Mouse (Mus musculus): ENCODE results near the gene Card11. TPM values are rescaled to one million over a fixed set of nuclear protein-coding genes. Genes with fewer than 3 reads are reported as not detected.

The Card11 gene
- polyA plus RNA-seq, 1 experiment from 2014 or later: 0.07 TPM

DNA sequence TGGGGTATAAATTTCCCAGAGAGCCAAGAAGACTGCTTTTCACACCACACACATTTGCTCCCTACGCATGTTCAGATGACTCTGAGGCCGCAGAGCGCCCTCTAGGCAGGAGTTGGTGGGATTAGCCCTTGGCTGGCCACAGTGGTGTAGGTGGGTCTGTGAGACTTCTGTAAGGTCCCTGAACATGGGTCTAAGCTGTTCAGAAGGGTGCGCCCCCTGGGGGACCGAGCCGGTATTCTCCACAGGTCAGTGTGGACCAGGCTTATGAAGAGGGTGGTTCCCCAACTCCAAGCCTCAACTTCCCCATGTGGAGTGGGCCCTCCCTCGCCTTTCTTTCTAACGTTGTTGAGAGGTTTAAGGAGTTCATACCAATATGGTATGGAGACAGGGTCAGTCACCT lies 110.8 kb downstream of the Card11 start:
- 41% methylated on average over 8 of the region's 8 CpGs for WGBS
- no peak for ATAC-seq
- no peak overlapping the region for H3K27ac ChIP-seq

DNA sequence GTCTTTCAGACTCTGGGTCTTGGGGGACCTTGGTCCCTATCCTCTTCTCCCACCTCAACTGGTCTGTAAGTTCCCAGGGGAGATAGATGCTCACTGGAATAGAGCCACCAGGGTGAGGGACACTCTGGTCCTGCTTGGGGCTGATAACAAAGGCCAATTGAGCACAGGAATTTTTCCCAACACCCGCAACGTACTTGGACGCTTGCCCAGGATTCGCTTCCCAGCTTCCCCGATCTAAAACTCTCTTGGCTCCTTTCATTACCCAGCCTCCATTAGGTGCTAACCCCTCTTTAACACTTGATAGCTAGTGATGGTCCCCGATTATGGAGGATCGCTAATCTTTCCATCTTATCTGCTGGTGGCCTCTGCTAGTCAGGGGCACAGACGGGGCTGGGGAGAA lies 112.5 kb downstream of the Card11 start:
- no peak overlapping the region for H3K4me3 ChIP-seq (replicated peaks)
- 85% methylated on average over 8 of the region's 8 CpGs for WGBS
- H3K4me1 ChIP-seq (replicated peaks): 0 out of 2 replicates have a peak, but pooled peaks cover 10% of the 10 kb centered on the region
- no peaks in the 10 kb centered on the region for H3K9me3 ChIP-seq
- H3K27me3 ChIP-seq: no peaks in the 10 kb centered on the region
- no peak overlapping the region for H3K27ac ChIP-seq
- no peak overlapping the region for H3K9ac ChIP-seq (replicated peaks)
- no peak for ATAC-seq
- H3K36me3 ChIP-seq: no peaks in the 10 kb centered on the region
- no peak overlapping the region for H3K4me2 ChIP-seq (replicated peaks)

More for the DNA sequence above, 110.8 kb downstream of the Card11 start:
- Histone ChIP-seq H3K9ac (replicated peaks) (no peak overlapping the region), H3K9me3 (no peaks in the 10 kb centered on the region), H3K36me3 (no peaks in the 10 kb centered on the region), H3K4me2 (replicated peaks) (no peak overlapping the region), H3K27me3 (no peaks in the 10 kb centered on the region), H3K4me1 (replicated peaks) (0 out of 2 replicates have a peak, but pooled peaks cover 10% of the 10 kb centered on the region), H3K4me3 (replicated peaks) (no peak overlapping the region)

DNA sequence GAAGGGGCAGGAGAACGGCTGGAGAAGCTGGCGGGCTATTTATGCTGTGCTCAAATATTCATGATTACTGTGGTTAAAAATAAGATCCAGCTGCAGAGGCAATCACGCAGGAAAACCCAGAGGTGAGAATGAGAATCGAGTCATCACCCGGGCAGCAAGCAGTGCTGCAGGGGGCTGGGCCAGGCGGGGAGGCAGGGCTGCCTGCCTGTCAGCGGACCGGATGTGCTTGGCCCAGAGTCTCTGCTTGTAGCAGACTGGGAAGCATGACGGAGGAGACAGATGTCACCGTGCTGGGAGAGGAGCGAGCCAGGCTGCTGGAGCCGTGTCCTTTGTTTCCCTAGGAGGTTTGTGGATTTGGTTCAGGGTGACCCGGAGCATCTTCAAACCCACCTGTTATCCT lies 115.4 kb downstream of the Card11 start:
- no peak for ATAC-seq
- Histone ChIP-seq H3K4me1 (replicated peaks) (0 out of 2 replicates have a peak, but pooled peaks cover 3% of the 10 kb centered on the region), H3K4me2 (replicated peaks) (no peak overlapping the region), H3K4me3 (replicated peaks) (no peak overlapping the region), H3K27me3 (no peaks in the 10 kb centered on the region), H3K9ac (replicated peaks) (no peak overlapping the region), H3K36me3 (no peaks in the 10 kb centered on the region), H3K9me3 (no peaks in the 10 kb centered on the region), H3K27ac (no peak overlapping the region)
- 68% methylated on average over 13 of the region's 13 CpGs for WGBS

GRCm38 (mm10) chr5:140882391-140882790 lies 118.0 kb downstream of the Card11 start:
- WGBS: 80% methylated on average over 4 of the region's 4 CpGs
- Histone ChIP-seq H3K4me2 (replicated peaks) (no peak overlapping the region), H3K9me3 (no peaks in the 10 kb centered on the region), H3K9ac (replicated peaks) (no peak overlapping the region), H3K36me3 (no peaks in the 10 kb centered on the region), H3K27me3 (no peaks in the 10 kb centered on the region), H3K27ac (no peak overlapping the region), H3K4me3 (replicated peaks) (no peak overlapping the region), H3K4me1 (replicated peaks) (no peaks in the 10 kb centered on the region)
- no peak for ATAC-seq

- Histone ChIP-seq H3K4me2 (replicated peaks) (no peak overlapping the region), H3K36me3 (no peaks in the 10 kb centered on the region), H3K9me3 (no peaks in the 10 kb centered on the region), H3K4me1 (replicated peaks) (no peaks in the 10 kb centered on the region), H3K9ac (replicated peaks) (no peak overlapping the region), H3K27me3 (no peaks in the 10 kb centered on the region), H3K4me3 (replicated peaks) (no peak overlapping the region), H3K27ac (no peak overlapping the region)
- ATAC-seq: no peak
- WGBS: 62% methylated on average over 10 of the region's 10 CpGs
Measured at GRCm38 (mm10) chr5:140880151-140880550, 120.2 kb downstream of the Card11 start.

DNA sequence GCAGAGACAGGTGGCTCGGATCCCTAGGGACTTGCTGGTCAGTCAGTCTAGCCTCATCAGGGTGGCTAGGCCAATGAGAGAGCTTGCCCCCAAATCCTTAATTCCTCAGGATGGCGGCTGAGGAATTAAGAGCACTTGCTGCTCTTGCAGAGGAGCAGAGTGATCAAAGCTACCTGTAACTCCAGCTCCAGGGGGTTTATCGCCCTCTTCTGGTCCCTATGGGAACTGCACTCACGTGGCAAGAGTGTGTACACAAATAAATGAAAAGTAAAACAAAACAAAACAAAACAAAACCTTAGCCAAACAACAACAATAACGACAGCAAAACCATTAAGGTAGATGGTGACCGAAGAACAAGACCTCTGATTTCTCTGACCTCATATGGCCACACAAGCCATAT lies 121.7 kb downstream of the Card11 start:
- H3K9ac ChIP-seq (replicated peaks): no peak overlapping the region
- no peaks in the 10 kb centered on the region for H3K27me3 ChIP-seq
- H3K36me3 ChIP-seq: no peaks in the 10 kb centered on the region
- WGBS: 66% methylated on average over 6 of the region's 6 CpGs
- H3K4me2 ChIP-seq (replicated peaks): no peak overlapping the region
- H3K4me3 ChIP-seq (replicated peaks): no peak overlapping the region
- H3K4me1 ChIP-seq (replicated peaks): no peaks in the 10 kb centered on the region
- no peaks in the 10 kb centered on the region for H3K9me3 ChIP-seq
- H3K27ac ChIP-seq: no peak overlapping the region
- ATAC-seq: no peak

GRCm38 (mm10) chr5:140873736-140874307 lies 126.6 kb downstream of the Card11 start:
- Histone ChIP-seq H3K4me2 (replicated peaks) (no peak overlapping the region), H3K36me3 (no peaks in the 10 kb centered on the region), H3K4me3 (replicated peaks) (no peak overlapping the region), H3K27me3 (no peaks in the 10 kb centered on the region; the same call in 1 of the 2 replicates), H3K9me3 (no peaks in the 10 kb centered on the region), H3K27ac (no peak overlapping the region), H3K9ac (replicated peaks) (no peak overlapping the region), H3K4me1 (replicated peaks) (peaks cover 13% of the 10 kb centered on the region)
- 86% methylated on average over 6 of the region's 6 CpGs for WGBS
- no peak for ATAC-seq

DNA sequence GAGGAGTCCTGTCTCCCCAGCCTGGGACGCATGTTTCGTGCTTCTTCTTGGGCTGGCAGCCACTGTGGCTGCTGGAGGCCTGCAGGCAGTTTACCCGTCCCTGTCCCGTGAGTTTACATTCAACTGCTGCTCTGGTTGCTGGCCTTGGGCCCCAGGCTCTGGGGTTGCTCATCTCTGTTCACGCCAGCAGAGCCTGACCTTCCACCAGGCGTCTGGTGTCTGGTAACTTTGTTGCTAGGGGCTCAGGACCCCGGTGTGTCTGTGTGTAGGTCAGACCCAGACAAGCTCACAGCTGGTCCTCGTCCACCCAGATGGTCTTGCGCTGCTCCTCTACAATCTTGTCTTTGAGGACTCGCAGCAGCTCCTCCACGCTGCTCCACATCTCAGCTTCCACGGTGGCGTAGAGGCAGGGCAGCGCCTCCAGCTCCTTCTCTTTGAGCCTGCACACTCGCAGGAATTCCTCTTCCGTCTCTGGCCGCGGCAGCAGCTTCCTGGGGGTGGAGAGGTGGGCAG lies 127.3 kb downstream of the Card11 start:
- Histone ChIP-seq H3K9me3 (no peaks in the 10 kb centered on the region), H3K4me1 (replicated peaks) (peaks cover 13% of the 10 kb centered on the region), H3K4me2 (replicated peaks) (0 out of 2 replicates have a peak overlapping the region, but pooled peaks have one; percentile 15), H3K4me3 (replicated peaks) (no peak overlapping the region), H3K9ac (replicated peaks) (no peak overlapping the region), H3K36me3 (no peaks in the 10 kb centered on the region), H3K27me3 (no peaks in the 10 kb centered on the region; the same call in 1 of the 2 replicates), H3K27ac (no peak overlapping the region)
- 24% methylated on average over 18 of the region's 18 CpGs for WGBS
- ATAC-seq: no peak

DNA sequence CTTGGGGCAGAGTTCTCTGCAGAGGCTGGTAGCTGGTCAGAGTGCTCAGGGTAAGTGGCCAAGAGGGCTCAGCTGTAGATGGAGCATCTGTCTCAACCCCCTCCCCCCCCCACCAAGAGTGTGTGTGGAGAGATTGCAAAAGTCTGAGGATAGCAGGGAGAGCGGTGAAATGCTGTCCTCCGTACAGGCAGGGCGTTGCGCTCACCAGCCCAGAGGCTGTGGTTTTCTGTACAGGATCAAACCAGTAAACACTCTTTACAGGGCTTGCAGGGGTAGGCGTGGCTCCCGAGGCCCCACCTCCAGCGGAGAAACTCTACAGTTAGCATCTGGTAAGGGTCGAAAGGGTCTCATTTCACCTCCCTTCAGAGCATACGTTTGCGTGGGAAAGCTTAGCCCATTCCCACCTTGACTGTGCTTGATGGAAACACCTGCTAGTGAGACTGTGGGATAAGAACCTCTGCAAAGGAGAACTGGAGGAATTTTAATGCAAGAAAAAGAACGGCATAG lies 127.8 kb downstream of the Card11 start:
- no peaks in the 10 kb centered on the region for H3K9me3 ChIP-seq
- 29% methylated on average over 11 of the region's 11 CpGs for WGBS
- H3K27me3 ChIP-seq: no peaks in the 10 kb centered on the region; the same call in 1 of the 2 replicates
- H3K9ac ChIP-seq (replicated peaks): no peak overlapping the region
- no peak overlapping the region for H3K27ac ChIP-seq
- peak; percentile 58; the same call in 1 of the 2 replicates for ATAC-seq
- H3K4me3 ChIP-seq (replicated peaks): no peak overlapping the region
- H3K4me2 ChIP-seq (replicated peaks): 0 out of 2 replicates have a peak overlapping the region, but pooled peaks have one; percentile 15
- H3K36me3 ChIP-seq: no peaks in the 10 kb centered on the region
- peaks cover 13% of the 10 kb centered on the region for H3K4me1 ChIP-seq (replicated peaks)

GRCm38 (mm10) chr5:140871241-140871640 lies 129.1 kb downstream of the Card11 start:
- WGBS: 73% methylated on average over 6 of the region's 6 CpGs
- Histone ChIP-seq H3K27me3 (no peaks in the 10 kb centered on the region; the same call in 1 of the 2 replicates), H3K9ac (replicated peaks) (no peak overlapping the region), H3K4me1 (replicated peaks) (peaks cover 13% of the 10 kb centered on the region), H3K36me3 (no peaks in the 10 kb centered on the region), H3K4me2 (replicated peaks) (no peak overlapping the region), H3K9me3 (no peaks in the 10 kb centered on the region), H3K27ac (no peak overlapping the region), H3K4me3 (replicated peaks) (no peak overlapping the region)
- ATAC-seq: no peak

GRCm38 (mm10) chr5:140869034-140869433 lies 131.3 kb downstream of the Card11 start:
- Histone ChIP-seq H3K27ac (no peak overlapping the region), H3K9ac (replicated peaks) (no peak overlapping the region), H3K4me3 (replicated peaks) (no peak overlapping the region), H3K36me3 (no peaks in the 10 kb centered on the region), H3K27me3 (no peaks in the 10 kb centered on the region; the same call in 1 of the 2 replicates), H3K4me1 (replicated peaks) (peaks cover 13% of the 10 kb centered on the region), H3K4me2 (replicated peaks) (no peak overlapping the region), H3K9me3 (no peaks in the 10 kb centered on the region)
- 76% methylated on average over 2 of the region's 2 CpGs for WGBS
- ATAC-seq: 0 out of 2 replicates have a peak, but pooled peaks have one; percentile 30

GRCm38 (mm10) chr5:140859730-140860129 lies 140.7 kb downstream of the Card11 start:
- Histone ChIP-seq H3K27me3 (no peaks in the 10 kb centered on the region), H3K36me3 (no peaks in the 10 kb centered on the region), H3K27ac (no peak overlapping the region), H3K4me3 (replicated peaks) (no peak overlapping the region), H3K9me3 (no peaks in the 10 kb centered on the region), H3K4me2 (replicated peaks) (no peak overlapping the region), H3K4me1 (replicated peaks) (no peaks in the 10 kb centered on the region), H3K9ac (replicated peaks) (no peak overlapping the region)
- ATAC-seq: no peak
- WGBS: 82% methylated on average over 5 of the region's 5 CpGs

All from midbrain, embryonic 13.5 days (tissue).